Mouse (Mus musculus): ENCODE results near the gene Ppp2r5c. TPM values are rescaled to one million over a fixed set of nuclear protein-coding genes. Genes with fewer than 3 reads are reported as not detected.

The Ppp2r5c gene
- total and polyA plus RNA-seq, 3 experiments = 72.0 to 100.0 (median 93.9) TPM

GRCm38 (mm10) chr12:110418735-110419350 lies 28.1 kb upstream of the Ppp2r5c start (continued):
- no peak for TF ChIP-seq NELFE (IDR thresholded peaks at IDR 0.05; ENCODE audit: low read depth, low read length)
- TF ChIP-seq ZKSCAN1 (IDR thresholded peaks at IDR 0.05; ENCODE audit: low read depth, low read length) = peak; percentile 69; the same call in 1 of the 2 replicates
- TF ChIP-seq EP300 (IDR thresholded peaks at IDR 0.05; ENCODE audit: low read depth in 1 of 2, low read length in 2 of 2) = no peak
- TF ChIP-seq TCF12 (IDR thresholded peaks at IDR 0.05; ENCODE audit: low read depth, low read length) = no peak
- TF ChIP-seq BHLHE40 (IDR thresholded peaks at IDR 0.05; ENCODE audit: borderline replicate concordance, low read depth, low read length) = no peak
- peak; percentile 77 for TF ChIP-seq ZC3H11A (IDR thresholded peaks at IDR 0.05; ENCODE audit: low read depth, low read length)
- TF ChIP-seq GATA1 (IDR thresholded peaks at IDR 0.05; ENCODE audit: low read depth, low read length) = no peak
- TF ChIP-seq CHD1 (IDR thresholded peaks at IDR 0.05; ENCODE audit: low read depth, low read length) = no peak

GRCm38 (mm10) chr12:110419879-110420278 lies 27.0 kb upstream of the Ppp2r5c start:
- H3K79me2 ChIP-seq (ENCODE audit: control insufficient read depth, insufficient read depth, low read length, poor library complexity) = no peaks in the 10 kb centered on the region; the same call in 1 of the 2 replicates
- TF ChIP-seq MXI1 (IDR thresholded peaks at IDR 0.05; ENCODE audit: low read depth, low read length) (peak; percentile 85), MYC (IDR thresholded peaks at IDR 0.05; ENCODE audit: low read depth, low read length) (0 out of 2 replicates have a peak, but pooled peaks have one; percentile 39), SIN3A (IDR thresholded peaks at IDR 0.05; ENCODE audit: low read length) (0 out of 2 replicates have a peak, but pooled peaks have one; percentile 30), MAX (IDR thresholded peaks at IDR 0.05; ENCODE audit: low read length) (peak; percentile 61; the same call in 1 of the 2 replicates), MAZ (IDR thresholded peaks at IDR 0.05; ENCODE audit: low read depth, low read length) (no peak), E2F4 (IDR thresholded peaks at IDR 0.05; ENCODE audit: borderline replicate concordance, low read depth, low read length) (no peak)
- H3K27ac ChIP-seq (ENCODE audit: control insufficient read depth, low read depth, low read length) = no peak overlapping the region
- H3K9me3 ChIP-seq (replicated peaks; ENCODE audit: insufficient read depth, low read length) = no peaks in the 10 kb centered on the region
- H3K9ac ChIP-seq (ENCODE audit: control insufficient read depth, low read depth, low read length, poor library complexity, severe bottlenecking) = no peak overlapping the region
- H3K36me3 ChIP-seq (ENCODE audit: control insufficient read depth in 1 of 2, insufficient read depth in 2 of 2, low read length in 2 of 2) = peaks cover 0 to 4% of the 10 kb centered on the region in 2 experiments; a peak in 1 of 4 replicates
- DNase-seq (ENCODE audit: low read depth, low spot score) = peak; percentile 62
- H3K4me1 ChIP-seq (ENCODE audit: control insufficient read depth in 1 of 2, insufficient read depth in 2 of 2, low read length in 2 of 2) = peaks cover 2 to 8% of the 10 kb centered on the region in 2 experiments; a peak in 3 of 4 replicates
- H3K4me3 ChIP-seq (ENCODE audit: control insufficient read depth in 1 of 2, insufficient read depth in 1 of 2, low read depth in 2 of 2, low read length in 2 of 2) = no peak overlapping the region
- no peaks in the 10 kb centered on the region for H3K27me3 ChIP-seq (ENCODE audit: control insufficient read depth in 1 of 2, insufficient read depth in 2 of 2, low read length in 2 of 2)

- H3K79me2 ChIP-seq (ENCODE audit: control insufficient read depth, insufficient read depth, low read length, poor library complexity) = no peaks in the 10 kb centered on the region; the same call in 1 of the 2 replicates
- TF ChIP-seq CHD2 (IDR thresholded peaks at IDR 0.05; ENCODE audit: low read length) = peak; percentile 40; the same call in 1 of the 2 replicates
- no peak for TF ChIP-seq POLR2AphosphoS5 (IDR thresholded peaks at IDR 0.05; ENCODE audit: borderline replicate concordance, low read depth, low read length)
- peak; percentile 56; the same call in 1 of the 2 replicates for TF ChIP-seq JUND (IDR thresholded peaks at IDR 0.05; ENCODE audit: low read depth, low read length)
- H3K36me3 ChIP-seq (ENCODE audit: control insufficient read depth in 1 of 2, insufficient read depth in 2 of 2, low read length in 2 of 2) = 0 out of 4 replicates have a peak, but pooled peaks cover 0 to 2% of the 10 kb centered on the region in 2 experiments
- no peak overlapping the region for H3K27ac ChIP-seq (ENCODE audit: control insufficient read depth, low read depth, low read length)
- H3K9me3 ChIP-seq (replicated peaks; ENCODE audit: insufficient read depth, low read length) = no peaks in the 10 kb centered on the region
- no peaks in the 10 kb centered on the region for H3K27me3 ChIP-seq (ENCODE audit: control insufficient read depth in 1 of 2, insufficient read depth in 2 of 2, low read length in 2 of 2)
- H3K9ac ChIP-seq (ENCODE audit: control insufficient read depth, low read depth, low read length, poor library complexity, severe bottlenecking) = no peak overlapping the region
- DNase-seq (ENCODE audit: low read depth, low spot score) = peak; percentile 42
- H3K4me1 ChIP-seq (ENCODE audit: control insufficient read depth in 1 of 2, insufficient read depth in 2 of 2, low read length in 2 of 2) = peaks cover 0 to 4% of the 10 kb centered on the region in 2 experiments; a peak in 3 of 4 replicates
- no peak overlapping the region for H3K4me3 ChIP-seq (ENCODE audit: control insufficient read depth in 1 of 2, insufficient read depth in 1 of 2, low read depth in 2 of 2, low read length in 2 of 2)
These were observed 25.6 kb upstream of the Ppp2r5c start for GRCm38 (mm10) chr12:110421361-110421760.

Measured in MEL (cell line).